Mouse (Mus musculus): ENCODE results near the gene Neurod2.

Gene Neurod2

GRCm38 (mm10) chr11:98329081-98329959, at the start of gene Neurod2:
TSS of gene Neurod2 (minus strand) at chr11:98329648.
- in situ Hi-C loops (cut with MboI): no loop called here

GRCm38 (mm10) chr11:98377787-98378186, 48.3 kb upstream of the Neurod2 start:
- in situ Hi-C loops (cut with MboI): no loop called here

- in situ Hi-C loops (cut with MboI): no loop called here
Observed at GRCm38 (mm10) chr11:98376756-98377155, 47.3 kb upstream of the Neurod2 start.

- in situ Hi-C loops (cut with MboI): no loop called here
Observed at GRCm38 (mm10) chr11:98374266-98374665, 44.8 kb upstream of the Neurod2 start.

GRCm38 (mm10) chr11:98373244-98373643, 43.8 kb upstream of the Neurod2 start:
- in situ Hi-C loops (cut with MboI): no loop called here

DNA sequence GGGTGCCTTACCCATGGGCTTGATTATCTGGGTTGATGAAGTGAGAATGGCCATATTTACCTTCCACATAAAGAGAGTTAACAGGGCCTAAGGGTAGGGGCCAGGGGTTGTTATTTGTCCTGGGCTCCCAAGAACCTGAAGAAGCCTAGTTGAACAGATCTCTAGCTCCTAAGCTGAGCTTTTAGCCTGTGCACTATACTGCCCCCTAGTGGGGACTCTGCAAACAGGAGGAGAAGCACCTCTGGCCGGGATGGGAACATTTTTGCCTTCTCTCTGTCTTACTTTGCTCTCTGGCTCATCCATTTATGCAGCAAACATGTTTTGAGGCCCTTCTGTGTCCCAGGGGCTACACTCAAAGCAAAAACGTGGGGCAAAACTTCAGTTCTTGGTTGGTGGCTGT, 43.0 kb upstream of the Neurod2 start:
- in situ Hi-C loops (cut with MboI): no loop called here

DNA sequence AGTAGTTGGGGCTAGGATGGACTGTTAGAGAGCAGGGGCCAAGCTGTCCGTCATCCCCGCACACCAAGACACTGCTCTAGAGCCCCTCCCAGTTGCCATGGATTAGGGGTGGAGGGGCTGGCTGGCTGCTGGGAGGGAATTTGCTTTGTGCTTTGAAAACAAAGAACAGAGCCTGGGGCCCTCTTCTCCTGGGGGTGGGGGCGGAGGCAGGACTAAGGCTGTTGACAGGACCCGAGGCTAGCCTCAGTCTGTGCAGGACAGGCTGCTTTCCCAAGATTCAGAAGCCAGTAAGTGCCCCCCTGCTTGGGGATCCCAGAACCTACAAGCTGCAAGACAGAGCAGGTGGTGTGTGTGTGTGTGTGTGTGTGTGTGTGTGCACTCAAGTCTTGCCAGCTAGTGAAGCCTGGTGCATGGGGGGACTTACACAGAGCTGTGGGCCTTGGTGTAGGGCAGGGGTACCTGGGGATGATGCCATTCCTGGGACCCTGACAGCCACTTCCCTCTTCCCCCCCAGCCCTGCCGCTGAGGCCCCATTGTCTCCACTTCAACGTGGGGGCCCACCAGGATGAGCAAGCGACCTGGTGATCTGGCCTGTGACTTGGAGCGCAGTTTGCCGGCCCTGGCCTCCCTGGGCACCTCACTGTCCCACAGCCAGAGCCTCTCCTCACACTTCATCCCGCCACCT, 42.2 kb upstream of the Neurod2 start:
- in situ Hi-C loops (cut with MboI): no loop called here

DNA sequence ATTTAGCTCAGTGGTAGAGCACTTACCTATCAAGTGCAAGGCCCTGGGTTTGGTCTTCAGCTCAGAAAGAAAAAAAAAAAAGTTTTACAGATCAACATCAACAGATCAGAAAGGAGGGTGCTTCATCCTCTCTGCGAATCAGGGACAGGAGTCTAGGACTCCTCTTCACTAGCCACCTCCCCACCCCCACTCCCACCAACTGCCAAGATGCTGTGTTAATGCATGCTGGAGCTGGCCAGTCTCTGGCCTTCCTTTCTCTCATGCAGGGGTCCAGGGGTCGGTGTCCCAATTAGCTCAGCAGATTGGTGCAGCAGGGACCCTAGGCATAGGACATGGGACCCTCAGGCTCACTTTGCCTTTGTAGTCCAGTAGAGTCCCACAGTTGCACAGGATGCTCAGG, 41.1 kb upstream of the Neurod2 start:
- in situ Hi-C loops (cut with MboI): no loop called here

DNA sequence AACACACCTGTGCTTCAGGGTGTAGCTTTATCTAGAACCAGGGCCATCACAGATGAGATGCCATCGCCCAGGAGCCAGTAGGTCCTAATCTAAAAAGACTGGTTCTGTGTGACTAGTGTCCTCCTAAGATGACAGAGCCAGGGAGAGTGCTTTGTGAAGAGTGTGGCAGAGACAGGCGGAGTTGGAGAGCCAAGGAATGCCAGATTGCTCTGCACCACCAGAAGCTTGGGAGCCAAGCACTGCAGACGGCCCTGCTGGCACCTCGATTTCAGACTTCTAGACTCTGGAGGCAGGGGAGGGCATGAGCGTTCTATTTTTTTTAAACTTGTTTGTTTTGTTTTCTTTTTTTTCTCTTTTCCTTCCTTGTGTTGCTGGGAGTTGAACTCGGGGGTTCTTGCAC, 39.9 kb upstream of the Neurod2 start:
- in situ Hi-C loops (cut with MboI): no loop called here

- in situ Hi-C loops (cut with MboI): no loop called here
Observed at GRCm38 (mm10) chr11:98367863-98368186, 38.4 kb upstream of the Neurod2 start.

GRCm38 (mm10) chr11:98367171-98367862, 37.9 kb upstream of the Neurod2 start:
- in situ Hi-C loops (cut with MboI): no loop called here

GRCm38 (mm10) chr11:98366290-98366689, 36.8 kb upstream of the Neurod2 start:
- in situ Hi-C loops (cut with MboI): no loop called here

- in situ Hi-C loops (cut with MboI): no loop called here
Observed at GRCm38 (mm10) chr11:98364410-98364809, 35.0 kb upstream of the Neurod2 start.

GRCm38 (mm10) chr11:98363817-98364216, 34.4 kb upstream of the Neurod2 start:
- in situ Hi-C loops (cut with MboI): no loop called here

DNA sequence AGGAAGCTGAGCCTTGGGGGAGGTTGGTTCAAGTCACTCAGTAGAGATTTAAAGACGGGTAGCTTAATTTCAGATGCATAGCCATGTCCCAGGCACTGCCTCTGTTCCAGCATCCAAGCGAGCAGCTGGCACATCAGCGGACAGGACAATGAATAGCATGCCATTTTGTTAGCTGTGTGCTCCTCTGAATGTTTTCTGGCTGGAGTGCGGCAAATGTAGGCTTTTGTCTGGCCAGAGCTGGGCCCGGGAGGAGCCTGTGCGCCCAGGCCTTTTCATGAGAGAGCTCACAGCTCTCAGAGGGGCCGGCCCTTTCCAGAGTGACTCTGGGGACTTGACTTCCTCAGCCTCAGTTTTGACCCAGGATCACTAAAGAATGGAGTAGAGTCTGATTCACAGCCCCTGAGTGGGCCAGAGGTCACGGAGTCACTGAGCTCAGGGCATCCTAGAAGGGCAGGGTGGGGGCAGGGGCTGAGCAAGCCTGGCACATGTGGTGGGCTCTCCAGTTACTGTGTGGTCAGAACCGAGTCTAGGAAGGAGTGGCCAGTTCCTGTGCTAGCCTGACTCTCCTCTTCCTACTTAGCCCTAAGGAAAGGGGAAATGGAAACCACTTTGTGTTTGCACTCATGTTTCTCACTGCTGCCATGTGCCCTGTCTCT, 31.5 kb upstream of the Neurod2 start:
- in situ Hi-C loops (cut with MboI): no loop called here

DNA sequence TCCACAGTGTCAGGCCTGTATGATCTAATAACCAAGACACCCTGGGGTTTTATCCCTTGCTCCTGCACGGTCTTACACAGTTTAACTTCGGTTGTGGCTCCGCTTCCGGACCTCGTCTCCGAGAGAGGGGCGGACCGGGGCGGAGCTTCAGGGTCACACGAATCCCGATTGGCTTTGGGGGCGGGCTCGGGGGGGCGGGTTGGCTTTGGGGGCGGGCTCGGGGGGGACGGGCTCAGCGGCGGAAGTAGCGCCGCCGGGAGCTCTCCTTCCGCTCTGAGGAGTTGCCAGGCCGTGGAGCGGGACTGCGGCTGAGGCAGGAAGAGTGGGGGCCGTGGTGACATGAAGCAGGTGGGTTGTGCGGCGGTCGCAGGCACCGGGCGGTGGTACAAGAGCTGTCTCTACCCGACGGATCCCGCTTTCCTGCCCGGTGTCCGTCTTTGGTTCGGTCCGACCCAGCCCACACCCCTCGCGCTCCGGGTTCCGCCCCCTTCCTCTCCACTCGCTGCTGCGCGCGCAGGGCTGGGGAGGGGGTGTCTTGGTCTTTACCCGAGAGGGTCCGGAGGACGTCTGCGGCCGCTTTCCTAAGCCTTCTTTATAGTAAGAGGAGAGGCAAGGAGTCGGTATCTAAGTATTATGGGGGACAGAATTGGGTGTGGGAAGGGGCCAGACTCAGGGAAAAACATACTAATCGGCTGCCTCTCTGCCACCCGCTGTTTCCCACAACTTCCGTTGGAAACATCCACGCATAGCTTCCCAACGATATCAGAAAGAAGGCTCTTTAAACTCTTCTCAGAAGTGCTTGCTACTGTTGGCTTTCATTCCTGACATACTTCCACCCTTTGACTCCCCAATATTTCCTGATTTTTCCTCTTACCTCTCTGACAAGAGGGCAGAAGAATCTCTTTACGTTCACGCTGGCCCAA, 29.0 kb upstream of the Neurod2 start, which contains the start of gene Stard3:
TSS of gene Stard3 (plus strand) at position 208 of the 923 bp plus-strand sequence.
- in situ Hi-C loops (cut with MboI): no loop called here

GRCm38 (mm10) chr11:98357396-98358160, 28.1 kb upstream of the Neurod2 start:
- in situ Hi-C loops (cut with MboI): no loop called here

DNA sequence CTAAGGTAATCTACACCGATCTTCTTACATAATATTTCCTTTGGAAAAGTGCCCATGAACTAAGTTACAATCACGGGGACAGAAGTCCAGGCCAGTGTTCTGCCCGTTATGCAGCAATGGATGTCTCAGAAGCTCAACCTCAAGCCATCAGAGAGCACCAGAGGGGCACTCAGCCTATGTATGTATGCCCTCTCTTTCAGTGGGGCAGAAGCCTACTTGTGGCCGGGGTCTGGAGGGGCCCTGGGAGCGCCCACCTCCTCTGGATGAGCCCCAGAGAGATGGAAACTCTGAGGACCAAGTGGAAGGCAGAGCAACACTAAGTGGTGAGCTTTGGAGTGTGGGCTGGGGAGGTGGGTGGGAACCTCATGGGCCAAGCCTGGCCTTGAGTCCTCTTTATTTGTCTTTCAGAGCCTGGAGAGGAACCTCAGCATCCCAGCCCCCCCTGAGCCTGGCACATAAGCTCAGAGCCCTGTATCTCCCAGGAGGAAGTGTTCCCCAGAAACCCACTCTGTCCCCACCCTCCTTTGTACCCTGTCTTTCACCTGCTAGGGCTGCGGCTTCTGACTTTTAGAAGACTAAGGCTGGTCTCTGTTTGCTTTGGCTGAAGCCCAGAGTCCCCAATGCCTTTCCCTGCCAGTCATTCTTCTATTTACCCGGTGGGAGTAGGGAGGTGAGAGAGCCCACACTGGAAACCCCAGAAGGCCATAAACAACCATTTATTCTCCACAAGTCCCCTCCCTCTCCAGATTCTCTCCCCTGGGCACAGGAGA, 27.4 kb upstream of the Neurod2 start:
- in situ Hi-C loops (cut with MboI): no loop called here

DNA sequence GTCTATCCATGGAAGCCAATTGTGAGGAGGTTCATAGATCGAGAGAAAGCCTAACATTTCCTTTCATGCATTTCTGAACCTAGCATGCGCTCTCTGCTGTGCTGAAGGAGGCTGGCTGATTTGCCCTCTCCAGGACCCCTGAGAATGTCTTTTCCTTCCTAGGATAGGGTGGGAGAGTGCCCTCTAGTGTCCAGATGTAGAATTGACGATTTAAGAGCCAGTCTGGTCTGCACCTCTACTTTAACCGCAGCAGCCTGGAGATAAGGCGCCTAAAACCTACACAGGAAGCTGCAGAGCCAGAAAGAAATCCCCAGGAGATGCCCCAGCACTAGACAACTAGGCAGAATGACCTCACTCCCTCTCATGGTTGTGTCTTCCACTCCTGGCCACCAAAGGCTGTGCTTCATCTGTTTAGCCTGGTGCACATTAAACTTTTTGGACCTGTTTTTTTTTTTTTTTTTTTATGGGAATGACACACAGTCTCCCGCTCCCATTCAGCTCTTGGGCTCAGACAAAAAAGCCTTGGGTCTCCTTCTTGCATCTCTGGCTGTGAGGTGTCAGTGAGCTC, 26.4 kb upstream of the Neurod2 start:
- in situ Hi-C loops (cut with MboI): no loop called here

Data from mature B cell (primary cell).